Mouse (Mus musculus): ENCODE measurements around the gene Rcsd1.

Gene Rcsd1

GRCm38 (mm10) chr1:165709629-165710256 lies at the start of gene Rcsd1:
Gene Rcsd1, minus strand, starts transcription at chr1:165709757.
- DNase-seq (ENCODE audit: low spot score), result peak; percentile 81

GRCm38 (mm10) chr1:165755194-165755593 lies 45.6 kb upstream of the Rcsd1 start:
- no peak for DNase-seq (ENCODE audit: low spot score)

- DNase-seq (ENCODE audit: low spot score), result no peak
These were observed 44.6 kb upstream of the Rcsd1 start for GRCm38 (mm10) chr1:165754205-165754604.

- DNase-seq (ENCODE audit: low spot score), result no peak
These were observed 42.3 kb upstream of the Rcsd1 start for GRCm38 (mm10) chr1:165751838-165752237.

- DNase-seq (ENCODE audit: low spot score), result no peak
These were observed 41.6 kb upstream of the Rcsd1 start for GRCm38 (mm10) chr1:165751142-165751541.

- DNase-seq (ENCODE audit: low spot score), result no peak
These were observed 38.5 kb upstream of the Rcsd1 start for GRCm38 (mm10) chr1:165748053-165748452.

- no peak for DNase-seq (ENCODE audit: low spot score)
These were observed 32.4 kb upstream of the Rcsd1 start for GRCm38 (mm10) chr1:165741989-165742388.

- no peak for DNase-seq (ENCODE audit: low spot score)
These were observed 29.4 kb upstream of the Rcsd1 start for GRCm38 (mm10) chr1:165738985-165739384.

GRCm38 (mm10) chr1:165737867-165738266 lies 28.3 kb upstream of the Rcsd1 start:
- DNase-seq (ENCODE audit: low spot score), result no peak

GRCm38 (mm10) chr1:165737451-165737850 lies 27.9 kb upstream of the Rcsd1 start:
- DNase-seq (ENCODE audit: low spot score), result no peak

- peak; percentile 83 for DNase-seq (ENCODE audit: low spot score)
These were observed 26.6 kb upstream of the Rcsd1 start for GRCm38 (mm10) chr1:165735826-165736818.

- no peak for DNase-seq (ENCODE audit: low spot score)
These were observed 25.3 kb upstream of the Rcsd1 start for GRCm38 (mm10) chr1:165734840-165735239.

GRCm38 (mm10) chr1:165731553-165731952 lies 22.0 kb upstream of the Rcsd1 start:
- DNase-seq (ENCODE audit: low spot score), result no peak

- peak; percentile 48 for DNase-seq (ENCODE audit: low spot score)
These were observed 20.6 kb upstream of the Rcsd1 start for GRCm38 (mm10) chr1:165730129-165730528.

- DNase-seq (ENCODE audit: low spot score), result no peak
These were observed 18.6 kb upstream of the Rcsd1 start for GRCm38 (mm10) chr1:165728057-165728639.

GRCm38 (mm10) chr1:165726986-165727385 lies 17.4 kb upstream of the Rcsd1 start:
- no peak for DNase-seq (ENCODE audit: low spot score)

GRCm38 (mm10) chr1:165725039-165725644 lies 15.6 kb upstream of the Rcsd1 start:
- no peak for DNase-seq (ENCODE audit: low spot score)

- DNase-seq (ENCODE audit: low spot score), result no peak
These were observed 14.9 kb upstream of the Rcsd1 start for GRCm38 (mm10) chr1:165724219-165725033.

- DNase-seq (ENCODE audit: low spot score), result no peak
These were observed 13.1 kb upstream of the Rcsd1 start for GRCm38 (mm10) chr1:165722531-165723123.

GRCm38 (mm10) chr1:165718543-165719105 lies 9.1 kb upstream of the Rcsd1 start:
- no peak for DNase-seq (ENCODE audit: low spot score)
